ENCODE assay signal across 27 mouse cellular contexts in the genomic region with DNA sequence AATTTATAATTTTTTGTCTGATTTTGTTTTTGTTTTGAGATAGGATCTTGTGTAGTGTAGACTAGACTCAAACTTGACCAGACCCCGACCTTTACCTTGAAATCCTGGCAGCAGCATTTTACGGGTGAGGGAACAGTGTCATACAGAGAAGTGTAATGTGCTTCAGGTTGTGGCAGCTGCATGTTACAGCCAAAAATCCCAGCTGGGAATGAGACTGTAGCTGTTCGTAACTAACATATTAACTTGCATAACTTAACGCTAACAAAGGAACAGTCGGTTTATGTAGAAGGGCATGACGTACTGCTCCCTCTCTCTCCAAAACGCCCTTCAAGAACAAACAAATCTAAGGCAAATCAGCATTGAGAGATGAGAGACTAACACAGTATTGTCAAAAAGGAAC.
A peak's percentile ranks its signal among the peaks of the same experiment; 100 is the strongest.
DNase-seq lines count a peak whose midpoint lies in the region; ATAC-seq and TF ChIP-seq lines count a peak whose summit lies in the region.
"Had no signal": no experiment of that assay in that cellular context is flagged by ENCODE, and none has a peak within 500 bp of the region (broad histone marks: within the 10 kb centered on the region; RNA-seq: fewer than 3 reads in every experiment).

No protein-coding gene starts in this region.

- no peaks in the 10 kb centered on the region for H3K4me1 ChIP-seq in kidney, adult 2 months (ENCODE audit: control insufficient read depth, insufficient read depth, low read length)
- H3K4me1 ChIP-seq in midbrain, postnatal 0 days (ENCODE audit: insufficient read depth, low read length) = no peaks in the 10 kb centered on the region
- no peaks in the 10 kb centered on the region for H3K4me1 ChIP-seq in midbrain, embryonic 15.5 days
- H3K4me1 ChIP-seq in forebrain, postnatal 0 days (ENCODE audit: insufficient read depth) = peaks cover 6% of the 10 kb centered on the region
- H3K4me1 ChIP-seq: embryonic facial prominence, embryonic 13.5 days; hindbrain, embryonic 13.5 days; kidney, embryonic 15.5 days; limb, embryonic 15.5 days; liver, embryonic 13.5 days; neural tube, embryonic 13.5 days; stomach, embryonic 15.5 days had no signal

- no peaks in the 10 kb centered on the region for H3K9me3 ChIP-seq in midbrain, postnatal 0 days (ENCODE audit: low read length)
- no peaks in the 10 kb centered on the region for H3K9me3 ChIP-seq in midbrain, embryonic 15.5 days
- no peaks in the 10 kb centered on the region for H3K9me3 ChIP-seq in forebrain, postnatal 0 days (ENCODE audit: low read length)
- H3K9me3 ChIP-seq: embryonic facial prominence, embryonic 13.5 days; hindbrain, embryonic 13.5 days; kidney, embryonic 15.5 days; limb, embryonic 10.5 days; limb, embryonic 15.5 days; liver, embryonic 13.5 days; neural tube, embryonic 13.5 days; stomach, embryonic 15.5 days had no signal

- no peak overlapping the region for H3K27ac ChIP-seq in kidney, adult 2 months (ENCODE audit: insufficient read depth, low read depth, low read length)
- H3K27ac ChIP-seq in midbrain, postnatal 0 days (ENCODE audit: low read depth, low read length) = no peak overlapping the region
- no peak overlapping the region for H3K27ac ChIP-seq in midbrain, embryonic 15.5 days
- H3K27ac ChIP-seq in forebrain, postnatal 0 days (ENCODE audit: low read depth, low read length) = no peak overlapping the region
- H3K27ac ChIP-seq: embryonic facial prominence, embryonic 13.5 days; hindbrain, embryonic 13.5 days; kidney, embryonic 15.5 days; limb, embryonic 10.5 days; limb, embryonic 15.5 days; liver, embryonic 13.5 days; neural tube, embryonic 13.5 days; stomach, embryonic 15.5 days had no signal

- no peaks in the 10 kb centered on the region for H3K27me3 ChIP-seq in kidney, adult 2 months (replicated peaks; ENCODE audit: control insufficient read depth, insufficient read depth, low read length)
- no peaks in the 10 kb centered on the region for H3K27me3 ChIP-seq in midbrain, postnatal 0 days (ENCODE audit: insufficient read depth, low read length)
- no peaks in the 10 kb centered on the region for H3K27me3 ChIP-seq in midbrain, embryonic 15.5 days (replicated peaks)
- no peaks in the 10 kb centered on the region for H3K27me3 ChIP-seq in forebrain, postnatal 0 days (ENCODE audit: insufficient read depth, low read length)
- H3K27me3 ChIP-seq: embryonic facial prominence, embryonic 13.5 days; hindbrain, embryonic 13.5 days; kidney, embryonic 15.5 days; limb, embryonic 15.5 days; liver, embryonic 13.5 days; neural tube, embryonic 13.5 days; stomach, embryonic 15.5 days had no signal

- H3K4me3 ChIP-seq in kidney, adult 2 months (ENCODE audit: insufficient read depth, low read depth, low read length) = no peak overlapping the region
- H3K4me3 ChIP-seq in midbrain, postnatal 0 days (ENCODE audit: low read depth, low read length) = no peak overlapping the region
- no peak overlapping the region for H3K4me3 ChIP-seq in midbrain, embryonic 15.5 days
- no peak overlapping the region for H3K4me3 ChIP-seq in forebrain, postnatal 0 days (ENCODE audit: low read depth, low read length)
- H3K4me3 ChIP-seq: embryonic facial prominence, embryonic 13.5 days; hindbrain, embryonic 13.5 days; kidney, embryonic 15.5 days; limb, embryonic 10.5 days; limb, embryonic 15.5 days; liver, embryonic 13.5 days; neural tube, embryonic 13.5 days; stomach, embryonic 15.5 days had no signal

- WGBS in kidney, adult 2 months = 40% methylated on average over 7 of the region's 7 CpGs
- 59% methylated on average over 7 of the region's 7 CpGs for WGBS in midbrain, postnatal 0 days
- WGBS in midbrain, embryonic 15.5 days = 60% methylated on average over 7 of the region's 7 CpGs
- WGBS in forebrain, postnatal 0 days = 32% methylated on average over 7 of the region's 7 CpGs

- no peaks in the 10 kb centered on the region for H3K36me3 ChIP-seq in kidney, adult 2 months (ENCODE audit: control insufficient read depth, insufficient read depth, low read length)
- no peaks in the 10 kb centered on the region for H3K36me3 ChIP-seq in midbrain, postnatal 0 days (ENCODE audit: insufficient read depth, low read length)
- no peaks in the 10 kb centered on the region for H3K36me3 ChIP-seq in midbrain, embryonic 15.5 days (replicated peaks)
- no peaks in the 10 kb centered on the region for H3K36me3 ChIP-seq in forebrain, postnatal 0 days (ENCODE audit: insufficient read depth)
- H3K36me3 ChIP-seq: embryonic facial prominence, embryonic 13.5 days; hindbrain, embryonic 13.5 days; kidney, embryonic 15.5 days; limb, embryonic 10.5 days; limb, embryonic 15.5 days; liver, embryonic 13.5 days; neural tube, embryonic 13.5 days; stomach, embryonic 15.5 days had no signal

- H3K4me2 ChIP-seq in midbrain, postnatal 0 days (ENCODE audit: low read depth, low read length, poor library complexity, severe bottlenecking) = no peak overlapping the region
- no peak overlapping the region for H3K4me2 ChIP-seq in midbrain, embryonic 15.5 days
- no peak overlapping the region for H3K4me2 ChIP-seq in forebrain, postnatal 0 days (ENCODE audit: low read depth)
- H3K4me2 ChIP-seq: embryonic facial prominence, embryonic 13.5 days; heart, embryonic 11.5 days; hindbrain, embryonic 13.5 days; kidney, embryonic 15.5 days; limb, embryonic 15.5 days; liver, embryonic 13.5 days; midbrain, embryonic 11.5 days; neural tube, embryonic 13.5 days; stomach, embryonic 15.5 days had no signal

- DNase-seq in kidney, adult 2 months = peak; percentile 12
- DNase-seq in kidney, postnatal 36 days = no peak
- DNase-seq in midbrain, postnatal 0 days (ENCODE audit: low spot score) = peak; percentile 10
- peak; percentile 41 for DNase-seq in forebrain, postnatal 0 days
- DNase-seq in cerebellum, adult 8-10 months = no peak
- DNase-seq: adrenal gland, adult 8-10 months; B cell, adult 2 months; cerebellum, adult 11 months; cerebellum, adult 9-11 months; embryo, embryonic 11 days; gastrocnemius, postnatal 10 days; heart, postnatal 4 days; liver, embryonic 13.5 days; lung, adult 18-20 months; lung, postnatal 14 days; right cerebral cortex, postnatal 14 days had no signal

- ATAC-seq in midbrain, postnatal 0 days (ENCODE audit: low FRiP score) = no peak
- ATAC-seq in midbrain, embryonic 15.5 days (replicated peaks) = no peak
- ATAC-seq in forebrain, postnatal 0 days = peak; percentile 60; the same call in 1 of the 2 replicates
- ATAC-seq: intestine, embryonic 16.5 days had no signal

- TF ChIP-seq CTCF in kidney, adult 2 months (conservative IDR thresholded peaks at IDR 0.05; ENCODE audit: insufficient read depth, insufficient read length, low read depth, low read length) = no peak
- no peak for TF ChIP-seq CTCF in midbrain, postnatal 0 days (IDR thresholded peaks at IDR 0.05)
- no peak for TF ChIP-seq CTCF in forebrain, postnatal 0 days (IDR thresholded peaks at IDR 0.05; ENCODE audit: low read depth)

- no peak overlapping the region for H3K9ac ChIP-seq in midbrain, postnatal 0 days (replicated peaks; ENCODE audit: low read length, poor library complexity, severe bottlenecking)
- no peak overlapping the region for H3K9ac ChIP-seq in midbrain, embryonic 15.5 days
- H3K9ac ChIP-seq in forebrain, postnatal 0 days = no peak overlapping the region
- H3K9ac ChIP-seq: embryonic facial prominence, embryonic 13.5 days; hindbrain, embryonic 13.5 days; kidney, embryonic 15.5 days; limb, embryonic 15.5 days; liver, embryonic 13.5 days; neural tube, embryonic 13.5 days; stomach, embryonic 15.5 days had no signal

- TF ChIP-seq POLR2A in kidney, adult 2 months (IDR thresholded peaks at IDR 0.05; ENCODE audit: low read depth, low read length) = no peak

Comparison
In these comparisons a context has a peak if more than half of its experiments do, and no peak if none do; other contexts are left out.
1. DNase-seq: peak in kidney, adult 2 months (single experiment), midbrain, postnatal 0 days (single experiment) and forebrain, postnatal 0 days (single experiment); none in kidney, postnatal 36 days (0 of 2) and cerebellum, adult 8-10 months (single experiment).